Mouse (Mus musculus) right cerebral cortex, postnatal 36 days (tissue): ENCODE data around the gene Cd160.

Source experiments
- DNase-seq, 2 experiments: peaks; one replicate each; pipeline ENCODE4 v3.0.0; 2022; ENCODE audit warnings: low spot score in 2 of 2, mixed read lengths in 1 of 2

Cd160 gene

GRCm38 (mm10) chr3:96828984-96829383 lies at the start of gene Cd160, which contains the start of gene Pdzk1:
Gene Cd160 (minus strand): TSS chr3:96829351.
Gene Pdzk1 (plus strand): TSS chr3:96829284.
- no peak for DNase-seq

- DNase-seq = no peak
Observed at GRCm38 (mm10) chr3:96874808-96875571, 45.8 kb upstream of the Cd160 start.

GRCm38 (mm10) chr3:96872501-96872900 lies 43.4 kb upstream of the Cd160 start:
- no peak for DNase-seq

- no peak for DNase-seq
Observed at GRCm38 (mm10) chr3:96871070-96871469, 41.9 kb upstream of the Cd160 start.

GRCm38 (mm10) chr3:96870270-96870669 lies 41.1 kb upstream of the Cd160 start:
- DNase-seq = no peak

- no peak for DNase-seq
Observed at GRCm38 (mm10) chr3:96869091-96869490, 39.9 kb upstream of the Cd160 start.

GRCm38 (mm10) chr3:96868566-96868965 lies 39.4 kb upstream of the Cd160 start:
- no peak for DNase-seq

GRCm38 (mm10) chr3:96867863-96868262 lies 38.7 kb upstream of the Cd160 start:
- DNase-seq = no peak

GRCm38 (mm10) chr3:96860498-96860897 lies 31.3 kb upstream of the Cd160 start:
- DNase-seq = no peak

GRCm38 (mm10) chr3:96855833-96856232 lies 26.7 kb upstream of the Cd160 start:
- no peak for DNase-seq

GRCm38 (mm10) chr3:96854376-96854775 lies 25.2 kb upstream of the Cd160 start:
- DNase-seq = no peak

GRCm38 (mm10) chr3:96852561-96852960 lies 23.4 kb upstream of the Cd160 start:
- no peak for DNase-seq

GRCm38 (mm10) chr3:96849168-96849727 lies 20.1 kb upstream of the Cd160 start:
- DNase-seq = no peak

- DNase-seq = peak in 1 of 2 experiments; percentile 18
Observed at GRCm38 (mm10) chr3:96848470-96848869, 19.3 kb upstream of the Cd160 start.

- DNase-seq = no peak
Observed at GRCm38 (mm10) chr3:96847661-96848060, 18.5 kb upstream of the Cd160 start.

- no peak for DNase-seq
Observed at GRCm38 (mm10) chr3:96846985-96847384, 17.8 kb upstream of the Cd160 start.

- DNase-seq = no peak
Observed at GRCm38 (mm10) chr3:96845806-96846205, 16.7 kb upstream of the Cd160 start.

- DNase-seq = no peak
Observed at GRCm38 (mm10) chr3:96845191-96845590, 16.0 kb upstream of the Cd160 start.

- no peak for DNase-seq
Observed at GRCm38 (mm10) chr3:96838996-96839645, 10.0 kb upstream of the Cd160 start.

- no peak for DNase-seq
Observed at GRCm38 (mm10) chr3:96836414-96836813, 7.3 kb upstream of the Cd160 start.

- DNase-seq = no peak
Observed at GRCm38 (mm10) chr3:96834587-96835348, 5.6 kb upstream of the Cd160 start.

GRCm38 (mm10) chr3:96832930-96833329 lies 3.8 kb upstream of the Cd160 start:
- no peak for DNase-seq
